Mouse (Mus musculus) neural tube, embryonic 14.5 days (tissue): Measurements from ENCODE around the gene Trappc4. TPM values are rescaled to one million over a fixed set of nuclear protein-coding genes. Genes with fewer than 3 reads are reported as not detected.

Experiments
- microRNA-seq: library from miRNA; unstranded; fragments of <30 nt; microRNA quantifications from one replicate; pipeline ENCODE4, GENCODE M21; 2016
- polyA plus RNA-seq: library from polyadenylated mRNA; unstranded; fragments of >200 nt; fragmentation: Nextera tagmentation; extraction: Ambion mirVana; gene quantifications from 2 replicates; pipeline ENCODE4 v1.2.1, GENCODE M21; 2014

Trappc4 gene
- polyA plus RNA-seq, 1 experiment from 2014 or later = 305 TPM

Small RNA genes within 50 kb of the gene (microRNA-seq; reads per million reads assigned to microRNA genes)
- not detected for gene Mir7085

Other genes with a start within 250 kb of the Trappc4 start
- 19.7 and 22.6 TPM in 2 replicates for gene Cbl, start 173.6 kb downstream of the Trappc4 start, polyA plus RNA-seq
- gene Ccdc153, start 166.9 kb downstream of the Trappc4 start, polyA plus RNA-seq = not detected in 2 replicates
- gene Pdzd3, start 156.1 kb downstream of the Trappc4 start, polyA plus RNA-seq = 0.12 and 0.23 TPM in 2 replicates
- gene Nlrx1, start 139.0 kb downstream of the Trappc4 start, polyA plus RNA-seq = 3.7 and 4.5 TPM in 2 replicates
- 21.4 and 25.0 TPM in 2 replicates for gene Abcg4, start 119.0 kb downstream of the Trappc4 start, polyA plus RNA-seq
- 21.9 and 23.2 TPM in 2 replicates for gene Hinfp, start 101.9 kb downstream of the Trappc4 start, polyA plus RNA-seq
- 19.0 and 21.9 TPM in 2 replicates for gene C2cd2l, start 87.3 kb downstream of the Trappc4 start, polyA plus RNA-seq
- gene Dpagt1, start 81.6 kb downstream of the Trappc4 start, polyA plus RNA-seq = 35.3 and 35.9 TPM in 2 replicates
- gene H2afx, start 72.9 kb downstream of the Trappc4 start, polyA plus RNA-seq = 92.3 and 94.3 TPM in 2 replicates
- 58.3 and 58.4 TPM in 2 replicates for gene Hmbs, start 63.4 kb downstream of the Trappc4 start, polyA plus RNA-seq
- gene Vps11, start 45.9 kb downstream of the Trappc4 start, polyA plus RNA-seq = 34.4 and 43.4 TPM in 2 replicates
- 20.7 and 27.0 TPM in 2 replicates for gene Hyou1, start 28.1 kb downstream of the Trappc4 start, polyA plus RNA-seq
- 70.9 and 78.8 TPM in 2 replicates for gene Slc37a4, start 10.7 kb downstream of the Trappc4 start, polyA plus RNA-seq
- 1,180 and 1,219 TPM in 2 replicates for gene Rps25, start 461 bp downstream of the Trappc4 start, polyA plus RNA-seq
- gene Ccdc84, start 11.0 kb upstream of the Trappc4 start, polyA plus RNA-seq = 31.1 and 34.5 TPM in 2 replicates
- not detected in 2 replicates for gene Foxr1, start 33.5 kb upstream of the Trappc4 start, polyA plus RNA-seq
- gene Upk2, start 47.4 kb upstream of the Trappc4 start, polyA plus RNA-seq = not detected in 2 replicates
- 11.5 and 12.3 TPM in 2 replicates for gene Bcl9l, start 75.2 kb upstream of the Trappc4 start, polyA plus RNA-seq
- not detected in 2 replicates for gene Cxcr5, start 154.3 kb upstream of the Trappc4 start, polyA plus RNA-seq
- 20.2 and 33.8 TPM in 2 replicates for gene Ddx6, start 197.3 kb upstream of the Trappc4 start, polyA plus RNA-seq